In the genomic region with DNA sequence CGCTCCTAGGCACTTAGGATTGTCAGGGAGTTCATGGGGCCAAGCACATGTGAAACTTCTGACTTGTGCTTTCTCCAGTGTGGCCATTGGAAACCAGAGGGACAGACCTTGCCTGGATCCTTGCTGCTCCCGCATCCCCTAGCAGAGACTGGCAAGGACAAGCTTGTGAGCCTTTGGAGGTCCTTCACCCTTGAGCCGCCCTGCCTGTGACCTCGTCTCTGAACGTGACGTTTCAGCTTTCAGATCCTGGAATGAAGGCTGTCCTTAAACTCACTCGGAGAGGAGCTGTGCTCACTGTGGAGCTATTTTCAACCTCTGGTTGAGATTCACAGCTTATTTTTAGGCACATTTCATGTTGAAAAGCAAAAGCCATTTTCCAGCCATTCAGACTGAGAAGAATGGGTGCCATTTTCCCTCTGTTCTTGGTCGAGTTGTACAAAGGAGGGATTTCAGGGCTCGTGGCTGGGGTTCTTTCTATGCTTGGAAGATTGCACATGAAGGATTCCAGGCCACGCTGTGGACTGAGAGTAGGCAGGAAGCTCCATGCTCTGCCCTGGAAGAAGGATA, we compare ENCODE assay signal across 33 mouse cellular contexts. TPM values are rescaled to one million over a fixed set of nuclear protein-coding genes. Genes with fewer than 3 reads are reported as not detected.
DNase-seq lines count a peak whose midpoint lies in the region; ATAC-seq lines count a peak whose summit lies in the region.
"Had no signal": no experiment of that assay in that cellular context is flagged by ENCODE, and none has a peak within 500 bp of the region (broad histone marks: within the 10 kb centered on the region; RNA-seq: fewer than 3 reads in every experiment).

No protein-coding gene starts in this region.

- no peaks in the 10 kb centered on the region for H3K9me3 ChIP-seq in heart, embryonic 14.5 days (ENCODE audit: control insufficient read depth, low read length)
- no peaks in the 10 kb centered on the region for H3K9me3 ChIP-seq in midbrain, embryonic 10.5 days (replicated peaks)
- no peaks in the 10 kb centered on the region for H3K9me3 ChIP-seq in midbrain, embryonic 11.5 days (ENCODE audit: control insufficient read depth, low read length)
- H3K9me3 ChIP-seq: embryonic facial prominence, embryonic 13.5 days; G1E; hindbrain, embryonic 10.5 days; limb, embryonic 15.5 days; neural tube, embryonic 13.5 days had no signal

- WGBS in heart, embryonic 14.5 days, result 42% methylated on average over 10 of the region's 10 CpGs
- 79% methylated on average over 10 of the region's 10 CpGs for WGBS in midbrain, embryonic 10.5 days
- 73% methylated on average over 10 of the region's 10 CpGs for WGBS in midbrain, embryonic 11.5 days

- no peaks in the 10 kb centered on the region for H3K27me3 ChIP-seq in heart, embryonic 14.5 days (ENCODE audit: control insufficient read depth, insufficient read depth, low read length)
- H3K27me3 ChIP-seq in midbrain, embryonic 10.5 days (ENCODE audit: low read depth, poor library complexity, severe bottlenecking), result no peaks in the 10 kb centered on the region
- H3K27me3 ChIP-seq in midbrain, embryonic 11.5 days (ENCODE audit: control insufficient read depth, insufficient read depth, low read length), result no peaks in the 10 kb centered on the region
- H3K27me3 ChIP-seq: CH12.LX; embryonic facial prominence, embryonic 13.5 days; limb, embryonic 15.5 days; neural tube, embryonic 13.5 days; Patski had no signal

- H3K4me2 ChIP-seq in heart, embryonic 14.5 days (ENCODE audit: low read length), result peak overlapping the region; percentile 29; the same call in 1 of the 2 replicates
- H3K4me2 ChIP-seq in midbrain, embryonic 11.5 days, result no peak overlapping the region
- H3K4me2 ChIP-seq: embryonic facial prominence, embryonic 13.5 days; limb, embryonic 15.5 days; lung, embryonic 14.5 days; neural tube, embryonic 13.5 days had no signal

- peaks cover 16% of the 10 kb centered on the region; the same call in 1 of the 2 replicates for H3K36me3 ChIP-seq in heart, embryonic 14.5 days (ENCODE audit: control insufficient read depth, insufficient read depth, low read length)
- peaks cover 25% of the 10 kb centered on the region for H3K36me3 ChIP-seq in midbrain, embryonic 10.5 days
- no peaks in the 10 kb centered on the region for H3K36me3 ChIP-seq in midbrain, embryonic 11.5 days (ENCODE audit: control insufficient read depth, insufficient read depth, low read length)
- H3K36me3 ChIP-seq: neural tube, embryonic 13.5 days had no signal

- no peak overlapping the region for H3K4me3 ChIP-seq in heart, embryonic 14.5 days (ENCODE audit: control insufficient read depth in 1 of 2, insufficient read depth in 1 of 2, low read depth in 1 of 2, low read length in 2 of 2)
- no peak overlapping the region for H3K4me3 ChIP-seq in midbrain, embryonic 10.5 days
- H3K4me3 ChIP-seq in midbrain, embryonic 11.5 days (ENCODE audit: low read depth, low read length), result no peak overlapping the region
- H3K4me3 ChIP-seq: embryonic facial prominence, embryonic 13.5 days; erythroblast, embryonic 14.5 days; hindbrain, embryonic 10.5 days; limb, embryonic 15.5 days; myocyte; neural tube, embryonic 13.5 days had no signal

- peak overlapping the region; percentile 38; the same call in 1 of the 2 replicates for H3K9ac ChIP-seq in heart, embryonic 14.5 days (ENCODE audit: low read length)
- no peak overlapping the region for H3K9ac ChIP-seq in midbrain, embryonic 11.5 days (ENCODE audit: low read length)
- H3K9ac ChIP-seq: embryonic facial prominence, embryonic 13.5 days; limb, embryonic 15.5 days; liver, embryonic 14.5 days; lung, embryonic 14.5 days; neural tube, embryonic 13.5 days had no signal

- ATAC-seq in heart, embryonic 14.5 days (ENCODE audit: insufficient number of reproducible peaks, insufficient read depth, low FRiP score, low read depth), result no peak
- no peak for ATAC-seq in midbrain, embryonic 11.5 days (ENCODE audit: low FRiP score)
- ATAC-seq: forebrain, embryonic 14.5 days; hindbrain, postnatal 0 days; intestine, embryonic 16.5 days; midbrain, embryonic 16.5 days; Patski had no signal

- intact Hi-C loops in heart, postnatal 14 days (cut with DNase I), result no loop called here

- peak; percentile 90 for DNase-seq in heart, adult 11 months
- DNase-seq in heart, postnatal 4 days, result no peak
- DNase-seq in heart, postnatal 14 days, result no peak
- no peak for DNase-seq in midbrain, embryonic 10.5 days (ENCODE audit: low spot score)
- no peak for DNase-seq in midbrain, embryonic 11.5 days (ENCODE audit: low spot score, missing footprints)
- DNase-seq in embryo, embryonic 9.5 days (ENCODE audit: extremely low spot score), result no peak
- DNase-seq: B cell, adult 2 months; cerebellum, adult 18-20 months; cerebellum, postnatal 14 days; gastrocnemius, postnatal 25 days; kidney, adult 9 months; kidney, postnatal 25 days; layer of hippocampus, adult 9-11 months; left cerebral cortex, postnatal 4 days; lung, embryonic 14.5 days; lung, postnatal 4 days; retina, postnatal 1 day; thymus, postnatal 14 days had no signal

- peak overlapping the region; percentile 67 to 75 for H3K27ac ChIP-seq in heart, embryonic 14.5 days (replicated peaks in 1 of 2; ENCODE audit: control insufficient read depth in 1 of 2, insufficient read depth in 1 of 2, low read depth in 2 of 2, low read length in 2 of 2)
- peak overlapping the region; percentile 49; the same call in 1 of the 2 replicates for H3K27ac ChIP-seq in midbrain, embryonic 10.5 days (replicated peaks)
- no peak overlapping the region for H3K27ac ChIP-seq in midbrain, embryonic 11.5 days (ENCODE audit: low read depth, low read length)
- H3K27ac ChIP-seq: embryonic facial prominence, embryonic 13.5 days; hindbrain, embryonic 10.5 days; hindbrain, postnatal 0 days; limb, embryonic 15.5 days; liver, embryonic 14.5 days; neural tube, embryonic 13.5 days had no signal

- H3K4me1 ChIP-seq in heart, embryonic 14.5 days (ENCODE audit: control insufficient read depth in 2 of 2, insufficient read depth in 2 of 2, low read length in 2 of 2), result peaks cover 7 to 13% of the 10 kb centered on the region in 2 experiments
- peaks cover 12% of the 10 kb centered on the region for H3K4me1 ChIP-seq in midbrain, embryonic 10.5 days
- no peaks in the 10 kb centered on the region for H3K4me1 ChIP-seq in midbrain, embryonic 11.5 days (ENCODE audit: control insufficient read depth, insufficient read depth, low read length)
- H3K4me1 ChIP-seq: neural tube, embryonic 13.5 days had no signal

RNA-seq across cellular contexts. Expression of a gene that starts 30.8 kb away (rescaled TPM):
- 10 to 100 TPM; 17.0 to 19.3 TPM for total RNA-seq in heart, postnatal 4 days (2021)
- 24.0 and 24.3 TPM in 2 replicates for polyA plus RNA-seq in heart, embryonic 14.5 days (2014; fragmentation: Nextera tagmentation; extraction: Ambion mirVana)
- total RNA-seq in heart, postnatal 14 days (2021), result 1 to 10 TPM; 4.3 to 4.8 TPM
- 38.1 and 46.6 TPM in 2 replicates for polyA plus RNA-seq in midbrain, embryonic 10.5 days (2016; fragmentation: Nextera tagmentation; extraction: Ambion mirVana)
- 29.4 and 30.9 TPM in 2 replicates for polyA plus RNA-seq in midbrain, embryonic 11.5 days (2014; fragmentation: Nextera tagmentation; extraction: Ambion mirVana)

RNA-seq across cellular contexts. Expression of a gene that starts 56.7 kb away (rescaled TPM):
- 10 to 100 TPM; 26.2 to 33.5 TPM for total RNA-seq in heart, postnatal 4 days (2021)
- polyA plus RNA-seq in heart, embryonic 14.5 days (2014; fragmentation: Nextera tagmentation; extraction: Ambion mirVana), result 16.4 and 19.8 TPM in 2 replicates
- total RNA-seq in heart, postnatal 14 days (2021), result 10 to 100 TPM; 53.2 to 53.9 TPM
- 11.4 and 14.1 TPM in 2 replicates for polyA plus RNA-seq in midbrain, embryonic 10.5 days (2016; fragmentation: Nextera tagmentation; extraction: Ambion mirVana)
- 16.1 and 17.0 TPM in 2 replicates for polyA plus RNA-seq in midbrain, embryonic 11.5 days (2014; fragmentation: Nextera tagmentation; extraction: Ambion mirVana)
